Mouse (Mus musculus) midbrain, postnatal 0 days (tissue): Measurements from ENCODE around the gene Myzap. TPM values are rescaled to one million over a fixed set of nuclear protein-coding genes. Genes with fewer than 3 reads are reported as not detected.

Source experiments
- ATAC-seq: fragments of 200-750 bp; cut with Nextera tagmentation; 2 replicates; pipeline ENCODE4 v1.8.0; 2017; ENCODE audit warnings: moderate number of reproducible peaks, mild to moderate bottlenecking, moderate TSS enrichment, moderate library complexity; ENCODE audit not compliant: low FRiP score
- DNase-seq: peaks from one replicate; pipeline ENCODE4 v3.0.0-alpha.2; 2015; ENCODE audit warnings: low spot score
- H3K27ac ChIP-seq: fragments of 300-500 bp; sonication (generic); 2 replicates; pipeline ENCODE4 v1.5.1; 2014; ENCODE audit warnings: low read depth, mild to moderate bottlenecking, low read length, mixed read lengths
- H3K27me3 ChIP-seq: fragments of 300-500 bp; sonication (generic); 2 replicates; pipeline ENCODE4 v1.6.1; 2014; ENCODE audit warnings: low read length, control low read depth, mixed read lengths; ENCODE audit not compliant: insufficient read depth
- H3K36me3 ChIP-seq: fragments of 300-500 bp; sonication (generic); 2 replicates; pipeline ENCODE4 v1.6.1; 2014; ENCODE audit warnings: low read length, control low read depth, mixed read lengths; ENCODE audit not compliant: insufficient read depth
- H3K4me1 ChIP-seq: fragments of 300-500 bp; sonication (generic); 2 replicates; pipeline ENCODE4 v1.6.1; 2014; ENCODE audit warnings: mild to moderate bottlenecking, control low read depth, antibody characterized with exemption, low read length, mixed read lengths; ENCODE audit not compliant: insufficient read depth
- H3K4me2 ChIP-seq: fragments of 300-500 bp; sonication (generic); 2 replicates; pipeline ENCODE4 v1.6.1; 2014; ENCODE audit warnings: low read depth, mild to moderate bottlenecking, low read length, mixed read lengths; ENCODE audit not compliant: poor library complexity, severe bottlenecking
- H3K4me3 ChIP-seq: fragments of 300-500 bp; sonication (generic); 2 replicates; pipeline ENCODE4 v1.5.1; 2014; ENCODE audit warnings: low read depth, mild to moderate bottlenecking, low read length, moderate library complexity
- H3K9ac ChIP-seq: fragments of 300-500 bp; sonication (generic); replicated peaks from 2 replicates; pipeline ENCODE4 v1.6.1; 2014; ENCODE audit warnings: mild to moderate bottlenecking, low read length, moderate library complexity, mixed read lengths; ENCODE audit not compliant: poor library complexity, severe bottlenecking
- H3K9me3 ChIP-seq: fragments of 300-500 bp; sonication (generic); 2 replicates; pipeline ENCODE4 v1.6.1; 2016; ENCODE audit warnings: low read length, control low read depth
- CTCF ChIP-seq: IDR thresholded peaks from 2 replicates; pipeline ENCODE4 v1.5.1; 2016; ENCODE audit warnings: antibody characterized with exemption, mild to moderate bottlenecking
- WGBS: fragments of 180-500 bp; shearing (Covaris S2); extraction: QIAGEN DNeasy Blood & Tissue Kit; methylation state at CpG from one replicate; pipeline ENCODE4 v1.1.7; 2014; 5-methylcytosine and 5-hydroxymethylcytosine counted together
- polyA plus RNA-seq: library from polyadenylated mRNA; unstranded; fragments of >200 nt; fragmentation: Nextera tagmentation; extraction: Ambion mirVana; gene quantifications from 2 replicates; pipeline ENCODE4 v1.2.1, GENCODE M21; 2015
- total RNA-seq: library from RNA; depleted of rRNA; stranded (reverse); fragments of >200 nt; gene quantifications from 2 replicates; pipeline ENCODE4 v1.2.3, GENCODE M21; 2014

The Myzap gene
- total and polyA plus RNA-seq, 2 experiments from 2014 or later, result 0.99 to 2.1 TPM

DNA sequence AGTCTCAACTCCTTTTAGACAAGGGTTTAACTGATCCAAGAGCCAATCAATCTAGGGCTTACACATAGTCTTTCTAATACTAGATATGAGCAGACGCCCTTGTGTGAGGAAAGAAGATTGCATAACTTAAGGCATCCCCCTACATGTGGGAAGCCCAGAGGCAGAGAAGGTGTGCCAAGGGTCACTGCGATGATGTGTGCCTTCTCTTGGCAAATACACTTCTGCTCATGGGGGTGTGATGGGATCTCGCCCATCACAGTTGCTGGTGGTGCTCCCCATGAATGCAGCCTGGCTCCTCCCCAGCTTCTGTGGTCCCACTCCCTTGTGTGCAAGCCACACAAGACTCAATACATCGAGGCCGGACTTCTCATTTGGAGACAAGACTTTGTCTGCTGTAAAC is 47.3 kb downstream of the Myzap start:
- no peaks in the 10 kb centered on the region for H3K4me1 ChIP-seq
- H3K9me3 ChIP-seq, result no peaks in the 10 kb centered on the region
- H3K27ac ChIP-seq, result no peak overlapping the region
- H3K27me3 ChIP-seq, result no peaks in the 10 kb centered on the region
- ATAC-seq, result no peak
- H3K4me2 ChIP-seq, result no peak overlapping the region
- H3K36me3 ChIP-seq, result no peaks in the 10 kb centered on the region
- 85% methylated on average over 5 of the region's 5 CpGs for WGBS
- no peak for DNase-seq
- no peak overlapping the region for H3K4me3 ChIP-seq
- no peak overlapping the region for H3K9ac ChIP-seq
- TF ChIP-seq CTCF, result no peak

DNA sequence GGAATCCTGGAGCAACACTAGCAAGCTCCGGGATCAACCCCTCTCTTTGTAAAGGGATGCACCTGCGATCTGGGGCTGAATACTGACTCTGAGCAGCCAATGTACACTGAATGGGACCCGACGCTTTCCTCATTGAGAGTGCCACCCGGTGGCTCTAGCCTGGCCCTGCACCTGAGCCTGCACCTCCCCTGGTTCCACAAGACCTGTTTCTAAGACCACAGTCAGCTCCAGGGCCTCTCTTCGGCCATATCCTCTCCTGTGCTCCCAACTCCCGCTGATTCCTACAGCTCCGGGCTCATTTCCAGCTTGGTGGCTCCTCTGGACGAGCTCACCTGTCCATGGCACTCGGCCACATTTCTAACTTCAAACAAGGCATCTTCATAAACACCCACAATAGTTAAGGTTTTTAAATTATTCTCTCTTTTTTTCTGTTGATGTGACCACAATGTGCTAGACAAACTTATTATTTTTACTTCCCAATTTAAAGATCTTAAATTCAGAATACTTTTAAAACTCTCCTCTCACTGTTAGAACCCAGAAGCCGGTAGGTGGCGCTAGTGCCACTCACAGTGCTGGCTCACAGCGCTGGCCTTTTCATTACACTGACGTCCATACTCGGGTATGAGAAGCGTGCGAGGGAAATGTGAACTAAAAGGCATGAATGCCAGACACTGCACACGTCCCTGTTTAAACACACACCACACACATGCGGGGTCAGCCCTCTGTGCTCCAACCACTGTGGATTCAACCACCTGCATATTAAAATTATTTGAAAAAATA is 48.5 kb downstream of the Myzap start:
- no peak overlapping the region for H3K4me3 ChIP-seq
- peak; percentile 88 for TF ChIP-seq CTCF
- DNase-seq (peak; percentile 94), ATAC-seq (peak; percentile 87)
- WGBS, result 14% methylated on average over 19 of the region's 19 CpGs
- no peak overlapping the region for H3K27ac ChIP-seq
- no peaks in the 10 kb centered on the region for H3K4me1 ChIP-seq
- H3K9ac ChIP-seq, result no peak overlapping the region
- no peak overlapping the region for H3K4me2 ChIP-seq
- H3K9me3 ChIP-seq, result no peaks in the 10 kb centered on the region
- H3K36me3 ChIP-seq, result no peaks in the 10 kb centered on the region
- no peaks in the 10 kb centered on the region for H3K27me3 ChIP-seq

DNA sequence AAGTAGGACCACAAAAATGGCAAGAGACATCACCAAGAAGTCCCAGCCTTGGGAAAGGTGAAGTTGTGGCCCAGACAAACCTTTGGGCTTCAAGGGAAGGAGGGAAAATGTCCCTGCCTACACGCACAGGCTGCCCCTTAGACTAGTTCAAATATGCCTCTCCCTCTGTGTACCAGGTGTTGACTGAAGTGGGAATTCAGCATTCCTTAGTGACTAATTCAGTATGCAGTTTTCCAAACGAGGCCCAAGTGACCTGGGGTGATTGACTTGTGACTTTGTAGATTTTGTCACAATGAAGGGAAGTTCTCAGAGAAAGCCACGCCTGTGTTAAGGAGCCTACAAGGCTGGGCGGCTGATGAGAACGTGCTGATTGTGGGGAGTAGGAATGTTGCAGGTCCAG is 49.9 kb downstream of the Myzap start:
- DNase-seq (no peak), ATAC-seq (no peak)
- TF ChIP-seq CTCF, result no peak
- no peaks in the 10 kb centered on the region for H3K4me1 ChIP-seq
- H3K27ac ChIP-seq, result no peak overlapping the region
- H3K27me3 ChIP-seq, result no peaks in the 10 kb centered on the region
- WGBS, result 80% methylated on average over 5 of the region's 5 CpGs
- no peak overlapping the region for H3K4me3 ChIP-seq
- H3K4me2 ChIP-seq, result no peak overlapping the region
- no peaks in the 10 kb centered on the region for H3K36me3 ChIP-seq
- no peaks in the 10 kb centered on the region for H3K9me3 ChIP-seq
- no peak overlapping the region for H3K9ac ChIP-seq

DNA sequence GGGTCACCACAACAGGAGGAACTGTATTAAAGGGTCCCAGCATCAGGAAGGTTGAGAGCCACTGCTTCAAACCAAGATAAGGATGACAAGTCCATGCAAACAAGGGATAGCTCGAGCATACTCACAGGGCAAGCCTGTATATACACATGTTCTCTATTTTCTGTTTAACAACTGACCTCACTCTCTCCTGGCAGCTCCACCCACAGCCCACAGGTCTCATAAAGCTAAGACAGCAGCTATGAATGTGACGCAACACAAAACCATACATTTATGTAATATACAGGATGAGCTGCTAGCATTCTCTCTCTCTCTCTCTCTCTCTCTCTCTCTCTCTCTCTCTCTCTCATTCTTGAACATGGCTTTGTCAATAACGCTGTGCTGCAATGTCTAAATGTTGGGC is 51.4 kb downstream of the Myzap start:
- Histone ChIP-seq H3K36me3 (no peaks in the 10 kb centered on the region), H3K4me1 (no peaks in the 10 kb centered on the region), H3K9me3 (no peaks in the 10 kb centered on the region), H3K27me3 (no peaks in the 10 kb centered on the region), H3K27ac (no peak overlapping the region), H3K4me2 (no peak overlapping the region), H3K9ac (no peak overlapping the region), H3K4me3 (no peak overlapping the region)
- ATAC-seq (no peak), DNase-seq (no peak)
- 83% methylated on average over 3 of the region's 3 CpGs for WGBS
- TF ChIP-seq CTCF, result no peak

DNA sequence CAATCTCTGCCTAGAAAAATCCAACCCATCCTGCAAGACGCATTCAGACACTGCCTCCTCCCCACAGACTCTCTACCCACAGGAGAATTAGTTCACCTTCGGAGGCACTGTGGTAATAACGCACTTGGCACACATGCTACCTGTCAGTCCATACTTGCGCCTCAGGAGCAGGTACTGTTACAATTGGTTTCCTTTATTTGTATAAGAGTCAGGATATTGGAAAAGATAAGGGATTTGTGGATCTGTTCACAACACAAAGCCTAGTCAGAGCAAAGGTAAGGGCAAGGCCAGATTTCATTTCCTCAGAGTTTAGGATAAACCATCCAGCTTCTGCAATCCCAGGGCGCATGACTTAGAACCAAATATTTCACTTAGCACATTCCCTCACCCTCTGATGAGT is 56.4 kb downstream of the Myzap start:
- 93% methylated on average over 5 of the region's 5 CpGs for whole genome bisulfite sequencing
- no peak overlapping the region for H3K27ac ChIP-seq
- no peak for DNase-seq
- no peaks in the 10 kb centered on the region for H3K27me3 ChIP-seq
- H3K4me3 ChIP-seq, result no peak overlapping the region
- H3K4me2 ChIP-seq, result no peak overlapping the region
- no peak for ATAC-seq
- H3K9me3 ChIP-seq, result no peaks in the 10 kb centered on the region
- H3K4me1 ChIP-seq, result no peaks in the 10 kb centered on the region
- TF ChIP-seq CTCF, result no peak
- no peaks in the 10 kb centered on the region for H3K36me3 ChIP-seq
- no peak overlapping the region for H3K9ac ChIP-seq

DNA sequence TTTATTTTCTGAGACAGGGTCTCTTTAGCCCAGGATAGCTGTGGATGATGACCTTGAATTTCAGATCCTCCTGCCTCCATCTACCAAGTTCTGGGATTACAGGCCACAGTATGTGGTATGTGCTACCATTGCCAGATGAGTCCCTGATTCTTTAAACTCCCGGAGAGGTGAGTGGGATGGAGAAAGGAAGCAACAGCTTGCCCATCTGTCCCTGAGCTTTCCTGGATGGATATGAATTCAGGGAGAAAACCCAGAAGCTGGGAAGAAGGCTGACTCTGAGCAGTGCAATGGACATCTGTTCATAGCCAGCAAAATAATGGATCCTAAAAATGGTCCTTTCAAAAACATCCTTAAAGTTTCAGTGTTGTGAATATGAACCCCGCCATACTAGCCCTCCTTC is 57.1 kb downstream of the Myzap start:
- Histone ChIP-seq H3K9me3 (no peaks in the 10 kb centered on the region), H3K4me3 (no peak overlapping the region), H3K9ac (no peak overlapping the region), H3K4me2 (no peak overlapping the region), H3K27ac (no peak overlapping the region), H3K4me1 (no peaks in the 10 kb centered on the region), H3K27me3 (no peaks in the 10 kb centered on the region), H3K36me3 (no peaks in the 10 kb centered on the region)
- ATAC-seq (no peak), DNase-seq (no peak)
- 91% methylated on average over 2 of the region's 2 CpGs for WGBS
- TF ChIP-seq CTCF, result no peak
